Mouse (Mus musculus) ES-E14 (cell line): ENCODE data around the gene Cadm2.

Experiments
- CHD2 ChIP-seq: IDR thresholded peaks from 2 replicates; pipeline ENCODE4 v1.6.1; 2014; ENCODE audit warnings: mild to moderate bottlenecking, low read depth, low read length, inconsistent platforms
- HCFC1 ChIP-seq: IDR thresholded peaks from 2 replicates; pipeline ENCODE4 v1.6.1; 2012; ENCODE audit warnings: low read length, inconsistent platforms, borderline replicate concordance; ENCODE audit not compliant: insufficient read depth
- MAFK ChIP-seq: IDR thresholded peaks from 2 replicates; pipeline ENCODE4 v1.6.1; 2014; ENCODE audit warnings: mild to moderate bottlenecking, low read depth, low read length, inconsistent platforms; ENCODE audit not compliant: insufficient read depth
- ZC3H11A ChIP-seq: IDR thresholded peaks from 2 replicates; pipeline ENCODE4 v1.6.1; 2012; ENCODE audit warnings: low read depth, mild to moderate bottlenecking, inconsistent platforms, low read length, borderline replicate concordance
- ZNF384 ChIP-seq: IDR thresholded peaks from 2 replicates; pipeline ENCODE4 v1.6.1; 2012; ENCODE audit warnings: low read depth, low read length, inconsistent platforms

GRCm38 (mm10) chr16:67089747-67090146, 531.0 kb downstream of the Cadm2 start:
- TF ChIP-seq MAFK: no peak
- no peak for TF ChIP-seq HCFC1
- no peak for TF ChIP-seq CHD2
- TF ChIP-seq ZC3H11A: peak; percentile 38; the same call in 1 of the 2 replicates
- no peak for TF ChIP-seq ZNF384
